Mouse (Mus musculus) G1E (cell line): ENCODE measurements around the gene Ooep. TPM values are rescaled to one million over a fixed set of nuclear protein-coding genes. Genes with fewer than 3 reads are reported as not detected.
"Not testable (repeated sequence)": the region's sequence is repeated elsewhere in the genome, so short reads cannot be mapped to it uniquely, and the experiment has no call there.

Source experiments
- ATAC-seq: 2 replicates; pipeline ENCODE4 v1.8.0; 2016; ENCODE audit warnings: mild to moderate bottlenecking; ENCODE audit not compliant: insufficient number of reproducible peaks, poor library complexity, low FRiP score, severe bottlenecking; ENCODE audit errors: extremely low read depth
- DNase-seq: peaks from one replicate; pipeline ENCODE4 v3.0.0; 2012; ENCODE audit warnings: low spot score
- H3K27me3 ChIP-seq: 2 replicates; pipeline ENCODE4 v1.6.1; 2012; ENCODE audit warnings: mild to moderate bottlenecking, low read length, inconsistent platforms; ENCODE audit not compliant: insufficient read depth
- H3K36me3 ChIP-seq: replicated peaks from 2 replicates; pipeline ENCODE3; 2012; ENCODE audit warnings: mild to moderate bottlenecking, inconsistent platforms
- H3K4me1 ChIP-seq: 2 replicates; pipeline ENCODE4 v1.6.1; 2012; ENCODE audit warnings: low read depth, low read length, inconsistent platforms, mixed read lengths; ENCODE audit not compliant: insufficient read depth
- H3K4me3 ChIP-seq: 2 replicates; pipeline ENCODE4 v1.5.1; 2012; ENCODE audit warnings: low read depth, mild to moderate bottlenecking, inconsistent platforms, low read length, moderate library complexity, mixed read lengths
- H3K9me3 ChIP-seq: replicated peaks from 2 replicates; pipeline ENCODE4 v1.6.1; 2012; ENCODE audit warnings: inconsistent platforms
- CTCF ChIP-seq: IDR thresholded peaks from 2 replicates; pipeline ENCODE4 v1.5.1; 2012; ENCODE audit warnings: low read depth, low read length, inconsistent platforms, mixed read lengths
- polyA plus RNA-seq: library from polyadenylated mRNA; stranded (reverse); fragments of >175 nt; gene quantifications from 2 replicates; pipeline ENCODE4 v1.2.3, GENCODE M21; 2012
- total RNA-seq, 2 experiments: library from RNA; stranded (forward) in 1 of 2; stranded (reverse) in 1 of 2; fragments of 200-1000 nt in 1 of 2; fragments of >200 nt in 1 of 2; fragmentation: Nextera tagmentation in 1 of 2; gene quantifications; 2 replicates each; pipeline ENCODE4 v1.2.3; 2014 to 2017

Gene Ooep
- total and polyA plus RNA-seq, 3 experiments: not detected

DNA sequence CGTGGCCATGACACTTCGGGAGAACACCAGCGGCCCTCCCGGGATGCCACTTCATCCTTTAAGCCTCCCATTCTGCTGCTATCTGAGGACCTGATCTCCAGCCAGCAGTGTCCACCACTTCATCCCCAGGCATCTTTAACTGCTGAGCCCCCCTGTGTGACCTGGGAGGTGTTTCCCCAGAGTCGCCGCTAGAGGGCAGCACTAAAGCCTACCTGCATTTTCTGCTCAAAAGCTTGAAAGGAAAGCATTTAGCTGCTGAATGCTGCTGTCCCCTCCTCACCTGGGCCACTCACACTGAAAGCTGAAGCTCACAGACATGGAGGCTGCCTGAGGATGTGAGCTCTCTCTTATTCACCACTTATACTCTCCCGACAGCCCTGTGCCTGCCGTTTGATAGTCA lies 38.2 kb downstream of the Ooep start:
- not testable (repeated sequence) for H3K4me1 ChIP-seq, ATAC-seq, H3K4me3 ChIP-seq, H3K9me3 ChIP-seq, H3K27me3 ChIP-seq, H3K36me3 ChIP-seq
- peak; percentile 76 for TF ChIP-seq CTCF
- DNase-seq: peak; percentile 4

DNA sequence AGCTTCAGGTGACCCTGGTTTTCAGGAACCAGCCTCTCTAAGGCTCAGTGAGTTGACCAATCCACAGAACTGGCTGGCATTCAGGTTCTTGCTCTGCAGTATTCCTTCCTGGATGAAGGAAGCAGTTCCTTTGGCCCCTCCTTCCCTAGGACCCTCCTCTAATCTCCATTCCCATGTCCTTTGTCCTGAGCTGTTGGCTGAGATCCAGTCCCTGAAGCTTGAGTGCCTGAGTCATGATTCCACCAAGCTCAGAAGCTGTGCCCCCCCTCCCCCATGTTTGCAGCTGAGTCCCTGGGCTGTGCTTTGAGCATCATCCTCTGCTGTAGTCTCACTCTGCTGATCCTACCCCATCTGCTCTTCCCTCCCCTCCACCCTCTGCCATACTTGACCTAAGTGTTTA lies 41.5 kb downstream of the Ooep start:
- not testable (repeated sequence) for H3K27me3 ChIP-seq, H3K4me1 ChIP-seq, H3K4me3 ChIP-seq, H3K9me3 ChIP-seq, H3K36me3 ChIP-seq, ATAC-seq, DNase-seq

DNA sequence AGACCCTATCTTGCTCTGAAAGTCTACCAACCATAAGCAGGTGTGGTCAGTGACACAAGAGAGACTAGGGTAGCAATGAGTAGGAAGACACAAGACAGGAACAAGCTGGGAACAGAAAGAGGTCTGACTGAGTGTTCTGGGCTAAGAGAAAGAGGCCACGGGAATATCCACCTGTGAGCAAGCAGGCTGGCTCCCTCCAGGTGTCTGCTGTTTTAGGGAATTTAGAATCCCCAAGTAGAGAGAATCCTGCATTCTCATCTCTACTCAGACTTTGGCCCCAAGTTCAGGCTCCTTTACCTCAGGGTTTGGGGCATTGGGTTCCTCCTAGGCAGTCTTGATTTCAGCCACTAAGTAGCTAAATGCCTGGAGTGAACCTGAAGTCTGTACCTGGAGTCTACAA lies 51.2 kb downstream of the Ooep start, which contains the start of gene Omt2b:
TSS of gene Omt2b (plus strand) at position 301 of the 400 bp plus-strand sequence.
- ATAC-seq, H3K4me1 ChIP-seq: not testable (repeated sequence)

More for the DNA sequence above, 51.2 kb downstream of the Ooep start, which contains the start of gene Omt2b:
- DNase-seq, H3K36me3 ChIP-seq, H3K27me3 ChIP-seq, H3K9me3 ChIP-seq, H3K4me3 ChIP-seq: not testable (repeated sequence)

Other genes with a start within 250 kb of the Ooep start
- gene Gsta4, start 196.0 kb downstream of the Ooep start, total RNA-seq (2014; fragmentation: Nextera tagmentation): 3.6 and 6.8 TPM in 2 replicates
- 3.2 and 4.5 TPM in 2 replicates for gene Gsta4, start 196.0 kb downstream of the Ooep start, total RNA-seq (2017)
- 1.3 and 1.4 TPM in 2 replicates for gene Gsta4, start 196.0 kb downstream of the Ooep start, polyA plus RNA-seq
- not detected in 2 replicates for gene Gsta1, start 148.1 kb downstream of the Ooep start, total RNA-seq (2014; fragmentation: Nextera tagmentation)
- gene Gsta1, start 148.1 kb downstream of the Ooep start, total RNA-seq (2017): not detected in 2 replicates
- gene Gsta1, start 148.1 kb downstream of the Ooep start, polyA plus RNA-seq: not detected in 2 replicates
- gene Gm3776, start 121.6 kb downstream of the Ooep start, total RNA-seq (2014; fragmentation: Nextera tagmentation): not detected in 2 replicates
- gene Gm3776, start 121.6 kb downstream of the Ooep start, total RNA-seq (2017): not detected in 2 replicates
- gene Gm3776, start 121.6 kb downstream of the Ooep start, polyA plus RNA-seq: not detected in 2 replicates
- not detected in 2 replicates for gene Gm10639, start 88.8 kb downstream of the Ooep start, total RNA-seq (2014; fragmentation: Nextera tagmentation)
- not detected in 2 replicates for gene Gm10639, start 88.8 kb downstream of the Ooep start, total RNA-seq (2017)
- gene Gm10639, start 88.8 kb downstream of the Ooep start, polyA plus RNA-seq: not detected in 2 replicates
- not detected in 2 replicates for gene Omt2a, start 63.9 kb downstream of the Ooep start, total RNA-seq (2014; fragmentation: Nextera tagmentation)
- 0.11 TPM in 1 of 2 replicates, not detected in the other for gene Omt2a, start 63.9 kb downstream of the Ooep start, total RNA-seq (2017)
- not detected in 2 replicates for gene Omt2a, start 63.9 kb downstream of the Ooep start, polyA plus RNA-seq
- not detected in 2 replicates for gene Omt2b, start 51.1 kb downstream of the Ooep start, total RNA-seq (2014; fragmentation: Nextera tagmentation)
- not detected in 2 replicates for gene Omt2b, start 51.1 kb downstream of the Ooep start, total RNA-seq (2017)
- gene Omt2b, start 51.1 kb downstream of the Ooep start, polyA plus RNA-seq: 0.04 TPM in 1 of 2 replicates, not detected in the other
- gene Gsta2, start 22.9 kb downstream of the Ooep start, total RNA-seq (2014; fragmentation: Nextera tagmentation): not detected in 2 replicates
- not detected in 2 replicates for gene Gsta2, start 22.9 kb downstream of the Ooep start, total RNA-seq (2017)
- gene Gsta2, start 22.9 kb downstream of the Ooep start, polyA plus RNA-seq: not detected in 2 replicates
- not detected in 2 replicates for gene Dppa5a, start 10.5 kb downstream of the Ooep start, total RNA-seq (2014; fragmentation: Nextera tagmentation)
- not detected in 2 replicates for gene Dppa5a, start 10.5 kb downstream of the Ooep start, total RNA-seq (2017)
- gene Dppa5a, start 10.5 kb downstream of the Ooep start, polyA plus RNA-seq: not detected in 2 replicates
- gene Ddx43, start 17.1 kb upstream of the Ooep start, total RNA-seq (2014; fragmentation: Nextera tagmentation): not detected in 2 replicates
- gene Ddx43, start 17.1 kb upstream of the Ooep start, total RNA-seq (2017): 0.05 TPM in 1 of 2 replicates, not detected in the other
- not detected in 2 replicates for gene Ddx43, start 17.1 kb upstream of the Ooep start, polyA plus RNA-seq
- not detected in 2 replicates for gene Cgas, start 64.5 kb upstream of the Ooep start, total RNA-seq (2014; fragmentation: Nextera tagmentation)
- gene Cgas, start 64.5 kb upstream of the Ooep start, total RNA-seq (2017): 0.12 and 0.16 TPM in 2 replicates
- gene Cgas, start 64.5 kb upstream of the Ooep start, polyA plus RNA-seq: 0.02 TPM in 1 of 2 replicates, not detected in the other
- gene Mto1, start 69.5 kb upstream of the Ooep start, total RNA-seq (2014; fragmentation: Nextera tagmentation): 39.3 and 41.4 TPM in 2 replicates
- 35.1 and 35.5 TPM in 2 replicates for gene Mto1, start 69.5 kb upstream of the Ooep start, total RNA-seq (2017)
- gene Mto1, start 69.5 kb upstream of the Ooep start, polyA plus RNA-seq: 13.7 and 18.3 TPM in 2 replicates
- gene Gm17324, start 70.1 kb upstream of the Ooep start, total RNA-seq (2014; fragmentation: Nextera tagmentation): not detected in 2 replicates
- gene Gm17324, start 70.1 kb upstream of the Ooep start, total RNA-seq (2017): 0.35 TPM in 1 of 2 replicates, not detected in the other
- 0.08 TPM in 1 of 2 replicates, not detected in the other for gene Gm17324, start 70.1 kb upstream of the Ooep start, polyA plus RNA-seq
- gene Eef1a1, start 110.4 kb upstream of the Ooep start, total RNA-seq (2014; fragmentation: Nextera tagmentation): 20,210 and 21,324 TPM in 2 replicates
- 8,565 and 9,264 TPM in 2 replicates for gene Eef1a1, start 110.4 kb upstream of the Ooep start, total RNA-seq (2017)
- gene Eef1a1, start 110.4 kb upstream of the Ooep start, polyA plus RNA-seq: 1,062 and 1,118 TPM in 2 replicates
- gene Slc17a5, start 209.3 kb upstream of the Ooep start, total RNA-seq (2014; fragmentation: Nextera tagmentation): 8.6 and 11.6 TPM in 2 replicates
- 6.4 and 8.6 TPM in 2 replicates for gene Slc17a5, start 209.3 kb upstream of the Ooep start, total RNA-seq (2017)
- 1.0 and 1.5 TPM in 2 replicates for gene Slc17a5, start 209.3 kb upstream of the Ooep start, polyA plus RNA-seq
- 29.0 and 35.0 TPM in 2 replicates for gene Cd109, start 236.8 kb upstream of the Ooep start, total RNA-seq (2014; fragmentation: Nextera tagmentation)
- 11.1 and 11.4 TPM in 2 replicates for gene Cd109, start 236.8 kb upstream of the Ooep start, total RNA-seq (2017)
- gene Cd109, start 236.8 kb upstream of the Ooep start, polyA plus RNA-seq: 0.50 and 0.61 TPM in 2 replicates